Comparison of ENCODE assay signal across 26 mouse cellular contexts in genomic region chr16:49954909-49955308, GRCm38 (mm10).
"Had no signal": no experiment of that assay in that cellular context is flagged by ENCODE, and none has a peak within 500 bp of the region (broad histone marks: within the 10 kb centered on the region; RNA-seq: fewer than 3 reads in every experiment).

No protein-coding gene starts in this region.

- ATAC-seq: forebrain, embryonic 13.5 days; forebrain, embryonic 14.5 days; forebrain, embryonic 15.5 days; forebrain, embryonic 16.5 days; forebrain, postnatal 0 days had no signal

- H3K4me3 ChIP-seq: embryonic facial prominence, embryonic 10.5 days; embryonic facial prominence, embryonic 12.5 days; embryonic facial prominence, embryonic 13.5 days; embryonic facial prominence, embryonic 15.5 days; erythroblast, embryonic 14.5 days; forebrain, embryonic 10.5 days; forebrain, embryonic 12.5 days; forebrain, embryonic 13.5 days; forebrain, embryonic 15.5 days; gastrocnemius, adult 2 months; heart, adult 2 months had no signal

- DNase-seq: cerebellum, adult 8-10 months; cerebellum, adult 9-10 months; cerebellum, adult 9-11 months; cerebellum, postnatal 14 days; cerebellum, postnatal 25 days; cerebellum, postnatal 36 days; embryo, embryonic 11 days; forebrain, postnatal 0 days; gastrocnemius, adult 2 months; gastrocnemius, postnatal 10 days; gastrocnemius, postnatal 14 days; gastrocnemius, postnatal 25 days; gastrocnemius, postnatal 36 days; heart, adult 18-20 months; heart, adult 2 months had no signal

- H3K36me3 ChIP-seq: embryonic facial prominence, embryonic 10.5 days; embryonic facial prominence, embryonic 12.5 days; embryonic facial prominence, embryonic 13.5 days; embryonic facial prominence, embryonic 15.5 days; forebrain, embryonic 10.5 days; forebrain, embryonic 12.5 days; forebrain, embryonic 15.5 days had no signal

- H3K27me3 ChIP-seq: embryonic facial prominence, embryonic 12.5 days; embryonic facial prominence, embryonic 13.5 days; embryonic facial prominence, embryonic 15.5 days; forebrain, embryonic 12.5 days; forebrain, embryonic 13.5 days; forebrain, embryonic 15.5 days had no signal

- H3K4me1 ChIP-seq: embryonic facial prominence, embryonic 10.5 days; embryonic facial prominence, embryonic 12.5 days; forebrain, embryonic 12.5 days; forebrain, embryonic 13.5 days; forebrain, embryonic 15.5 days had no signal

- H3K9ac ChIP-seq: embryonic facial prominence, embryonic 12.5 days; embryonic facial prominence, embryonic 13.5 days; embryonic facial prominence, embryonic 15.5 days; forebrain, embryonic 12.5 days; forebrain, embryonic 13.5 days; forebrain, embryonic 15.5 days; forebrain, postnatal 0 days had no signal

- H3K27ac ChIP-seq: embryonic facial prominence, embryonic 10.5 days; embryonic facial prominence, embryonic 12.5 days; embryonic facial prominence, embryonic 13.5 days; forebrain, embryonic 10.5 days; forebrain, embryonic 12.5 days; forebrain, embryonic 13.5 days; forebrain, embryonic 15.5 days had no signal

- H3K9me3 ChIP-seq: embryonic facial prominence, embryonic 10.5 days; embryonic facial prominence, embryonic 12.5 days; embryonic facial prominence, embryonic 13.5 days; embryonic facial prominence, embryonic 15.5 days; forebrain, embryonic 10.5 days; forebrain, embryonic 12.5 days; forebrain, embryonic 13.5 days; forebrain, embryonic 15.5 days had no signal

- H3K4me2 ChIP-seq: embryonic facial prominence, embryonic 12.5 days; embryonic facial prominence, embryonic 13.5 days; embryonic facial prominence, embryonic 15.5 days; forebrain, embryonic 12.5 days; forebrain, embryonic 13.5 days; forebrain, embryonic 15.5 days had no signal
